Mouse (Mus musculus) left cerebral cortex, postnatal 14 days (tissue): ENCODE measurements around the gene Ascc1. TPM values are rescaled to one million over a fixed set of nuclear protein-coding genes. Genes with fewer than 3 reads are reported as not detected.

Experiments used
- DNase-seq, 2 experiments: peaks; one replicate each; pipeline ENCODE4 v3.0.0; 2021 to 2022; ENCODE audit warnings: low spot score in 2 of 2, mixed read lengths in 1 of 2
- intact Hi-C: fragments of 180-260 bp; cut with DNase I; formaldehyde crosslinking; loops from one replicate; pipeline ENCODE4 v1.15.1; 2025
- long read RNA-seq, 2 experiments: library from polyadenylated mRNA; stranded (forward); transcript quantifications; one replicate each; pipeline ENCODE4 v2.0.0; 2021
- total RNA-seq, 2 experiments: library from RNA; stranded (reverse); gene quantifications; 2 replicates each; pipeline ENCODE4 v1.2.3; 2021

The Ascc1 gene
- 10 to 100 TPM; 18.1 to 19.4 TPM for total RNA-seq
- long read RNA-seq, experiment 1, transcript Ascc1-201 (11 exons, 1,450 nt): major isoform, 15 of 23 reads
- long read RNA-seq, experiment 1, partial matches to known transcripts: 3 of 23 reads
- long read RNA-seq, experiment 1, other reads (novel, unspliced or antisense): 4 of 23 reads
- long read RNA-seq, experiment 2, transcript Ascc1-201 (11 exons, 1,450 nt): major isoform, 6 of 16 reads
- long read RNA-seq, experiment 2, partial matches to known transcripts: 1 of 16 reads
- long read RNA-seq, experiment 2, other reads (novel, unspliced or antisense): 8 of 16 reads

DNA sequence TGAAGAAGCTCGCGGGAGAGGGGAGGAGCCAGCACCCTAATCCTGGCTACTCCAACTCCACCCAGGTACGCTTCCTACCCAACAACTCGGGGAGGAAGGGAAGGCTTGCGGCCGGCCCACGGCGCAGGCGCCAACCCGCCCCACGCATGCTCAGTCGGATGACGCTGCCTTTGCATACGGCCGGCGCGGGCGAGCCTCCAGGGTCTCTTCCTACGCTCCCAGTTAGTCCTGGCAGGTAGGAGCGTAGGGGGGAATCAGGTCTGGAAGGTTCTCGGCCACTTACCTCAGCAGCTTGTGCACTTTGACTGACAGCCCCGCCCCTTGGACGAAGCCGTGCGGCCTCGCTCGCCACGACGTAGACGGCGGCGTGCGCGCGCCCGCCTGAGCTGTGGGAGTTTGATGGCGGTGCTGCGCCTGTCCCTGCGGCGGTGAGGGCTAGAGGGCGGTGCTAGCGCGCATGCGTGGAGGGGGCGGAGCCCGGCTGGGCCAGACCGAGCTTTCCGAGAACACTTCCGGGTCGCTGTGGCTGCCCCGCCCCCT is at the start of gene Ascc1, which contains the start of gene Anapc16:
Gene Ascc1 (plus strand): TSS at position 133 of the 540 bp plus-strand sequence.
Gene Anapc16 (minus strand): TSS at position 463 of the 540 bp plus-strand sequence.
- peak; percentile 96 to 98 for DNase-seq
- intact Hi-C loops: loop anchor here (5.0 kb wide), 2 partner anchors 105 to 110 kb away; partner anchors contain the start of gene Spock2

DNA sequence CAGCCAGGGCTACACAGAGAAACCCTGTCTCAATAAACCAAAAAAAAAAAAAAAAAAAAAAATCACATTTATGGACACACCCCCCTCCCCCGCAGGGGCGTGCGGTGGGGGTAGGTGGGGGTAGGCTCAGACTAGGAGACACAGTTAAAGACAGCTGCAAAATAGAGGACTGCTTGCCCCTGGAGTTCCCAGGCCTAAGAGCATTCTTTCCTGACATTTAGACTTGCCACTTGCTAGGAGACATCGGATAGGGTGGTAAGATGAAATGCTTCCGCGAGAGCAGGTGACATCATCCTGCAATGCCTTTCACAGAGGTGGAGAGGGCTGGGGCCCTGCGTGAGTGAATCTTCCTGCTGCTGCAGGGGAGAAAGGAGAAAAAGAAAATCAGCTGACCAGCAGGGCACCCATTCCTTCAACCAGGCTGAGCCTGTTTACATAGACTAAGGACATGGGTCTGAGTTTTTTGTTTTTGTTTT is 49.0 kb upstream of the Ascc1 start:
- intact Hi-C loops: loop anchor here (2.0 kb wide), 1 partner anchor 15 kb away; no protein-coding TSS in a partner anchor
- no peak for DNase-seq

DNA sequence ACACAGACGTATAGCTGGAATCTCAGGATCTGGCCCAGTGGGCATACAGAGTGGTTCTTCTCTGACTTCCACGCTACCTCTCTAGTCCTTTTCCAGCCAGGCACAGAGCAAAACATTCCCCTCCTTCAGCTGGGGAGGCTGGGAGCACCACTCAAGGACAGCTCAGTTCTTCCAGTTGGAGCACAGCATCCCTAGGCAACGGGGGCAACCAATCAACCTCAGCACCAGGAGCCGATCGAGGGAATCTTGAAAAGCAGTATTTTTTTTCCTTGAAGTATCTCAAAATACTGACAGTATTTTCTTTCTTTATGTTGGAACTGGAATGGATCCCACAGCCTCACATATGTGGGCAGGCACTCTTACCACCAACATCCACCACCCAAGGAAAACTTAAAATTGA is 45.9 kb upstream of the Ascc1 start:
- peak in 1 of 2 experiments; percentile 75 for DNase-seq

DNA sequence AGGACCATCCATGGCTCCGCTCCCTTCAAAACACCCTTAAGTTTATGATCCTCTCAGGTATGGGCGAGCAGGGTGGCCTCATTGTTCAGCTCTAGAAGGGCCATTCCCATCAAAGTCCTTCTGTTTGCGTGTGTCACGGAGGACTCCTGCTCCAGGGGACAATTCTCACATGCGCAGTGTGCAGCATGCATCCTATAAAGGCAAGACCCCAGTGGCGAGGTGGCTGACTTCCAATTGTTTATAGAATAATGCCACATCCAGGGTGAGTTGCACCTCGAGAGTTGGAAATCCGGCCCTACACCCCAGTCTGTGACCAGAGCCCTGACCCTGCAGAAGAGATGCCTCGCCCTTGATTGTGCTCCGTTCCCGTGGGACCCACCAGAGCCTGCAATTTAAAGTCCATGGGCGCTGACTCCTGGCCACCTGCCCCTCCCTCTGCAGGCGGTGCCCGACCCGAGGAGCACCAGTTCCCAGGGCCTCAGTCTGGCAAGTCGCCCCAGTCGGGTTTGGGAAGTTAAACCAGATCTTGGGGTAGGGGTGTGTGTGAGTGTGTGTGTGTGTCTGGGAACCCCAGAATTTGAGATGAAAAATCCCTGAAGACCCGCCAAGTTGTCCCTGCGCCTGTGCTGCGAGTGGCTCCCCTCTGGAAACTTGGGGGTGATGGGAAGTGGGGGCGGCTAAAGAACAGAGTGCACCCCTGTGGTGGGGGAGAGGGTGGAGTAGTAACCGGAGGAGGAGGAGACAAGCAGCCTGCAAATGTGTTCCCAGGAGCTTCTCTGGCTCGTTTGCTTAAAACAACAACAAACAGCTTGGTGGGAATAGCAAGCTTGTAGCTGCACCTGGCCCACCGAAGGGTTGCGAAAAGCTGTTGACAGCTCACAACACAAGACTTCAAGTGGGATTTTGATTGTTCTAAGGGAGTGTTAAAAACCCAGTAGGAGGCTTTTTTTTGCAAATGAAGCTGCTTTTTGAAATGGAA is 45.1 kb upstream of the Ascc1 start:
- DNase-seq: peak; percentile 52 to 77
- intact Hi-C loops: no loop called here

More for the DNA sequence above, 45.9 kb upstream of the Ascc1 start:
- intact Hi-C loops: no loop called here

DNA sequence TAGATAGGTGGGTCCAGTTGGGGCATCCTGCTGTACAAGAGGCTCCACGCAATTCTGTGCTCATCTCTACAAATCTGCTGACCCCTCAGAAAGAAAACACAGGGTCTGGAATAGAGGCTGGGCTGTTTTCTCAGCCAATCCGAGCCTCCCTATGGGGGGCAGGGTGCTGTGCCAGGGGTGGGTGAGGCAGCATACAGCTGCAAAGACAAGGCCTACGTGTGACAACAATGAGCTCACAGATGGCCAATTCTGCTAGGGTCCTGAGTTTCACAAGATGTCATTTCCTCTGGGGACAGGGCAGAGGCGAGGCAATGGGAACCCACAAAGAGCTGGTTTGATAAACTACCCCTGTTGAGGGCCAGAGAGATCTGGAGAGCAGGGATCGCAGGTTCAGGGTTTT is 44.1 kb upstream of the Ascc1 start:
- no peak for DNase-seq
- intact Hi-C loops: no loop called here

DNA sequence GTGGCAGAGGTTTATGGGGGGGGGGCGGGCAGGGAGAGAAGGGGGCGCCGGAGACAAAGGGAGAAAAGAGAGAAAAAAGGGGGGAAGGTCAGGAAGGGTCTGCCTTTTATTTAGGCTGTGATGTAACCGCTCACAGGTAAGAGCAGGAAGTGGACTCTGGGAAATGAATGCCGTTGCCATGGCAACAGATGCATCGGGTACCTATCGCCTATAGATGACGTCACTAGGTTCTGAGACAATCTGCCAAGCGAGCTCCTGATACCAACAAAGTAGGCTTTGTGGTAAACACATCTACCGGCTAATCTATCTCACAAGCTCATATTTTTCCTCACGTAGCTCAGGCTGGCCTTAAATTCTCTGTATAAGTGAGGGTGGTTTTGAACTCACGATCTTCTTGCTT is 43.1 kb upstream of the Ascc1 start:
- intact Hi-C loops: no loop called here
- no peak for DNase-seq

DNA sequence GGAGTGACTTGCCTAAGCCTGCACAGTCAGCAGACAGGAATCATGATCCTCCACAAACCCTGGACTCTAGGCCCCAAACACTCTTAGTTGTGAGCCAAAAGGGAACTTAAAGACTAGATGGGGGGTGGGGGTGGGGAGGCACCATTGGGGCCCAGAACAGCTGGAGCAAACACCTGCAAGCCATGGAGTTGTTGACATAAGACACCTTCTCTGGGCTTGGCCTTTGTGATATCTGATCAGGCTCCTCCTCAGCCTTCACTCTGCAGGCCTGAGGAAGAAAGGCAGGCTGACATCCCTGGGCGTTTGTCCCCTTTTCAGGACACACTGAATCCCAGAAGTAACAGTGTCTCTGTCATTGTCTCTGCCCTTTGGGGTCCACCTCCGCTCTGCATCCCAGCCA is 39.0 kb upstream of the Ascc1 start:
- intact Hi-C loops: no loop called here
- no peak for DNase-seq

DNA sequence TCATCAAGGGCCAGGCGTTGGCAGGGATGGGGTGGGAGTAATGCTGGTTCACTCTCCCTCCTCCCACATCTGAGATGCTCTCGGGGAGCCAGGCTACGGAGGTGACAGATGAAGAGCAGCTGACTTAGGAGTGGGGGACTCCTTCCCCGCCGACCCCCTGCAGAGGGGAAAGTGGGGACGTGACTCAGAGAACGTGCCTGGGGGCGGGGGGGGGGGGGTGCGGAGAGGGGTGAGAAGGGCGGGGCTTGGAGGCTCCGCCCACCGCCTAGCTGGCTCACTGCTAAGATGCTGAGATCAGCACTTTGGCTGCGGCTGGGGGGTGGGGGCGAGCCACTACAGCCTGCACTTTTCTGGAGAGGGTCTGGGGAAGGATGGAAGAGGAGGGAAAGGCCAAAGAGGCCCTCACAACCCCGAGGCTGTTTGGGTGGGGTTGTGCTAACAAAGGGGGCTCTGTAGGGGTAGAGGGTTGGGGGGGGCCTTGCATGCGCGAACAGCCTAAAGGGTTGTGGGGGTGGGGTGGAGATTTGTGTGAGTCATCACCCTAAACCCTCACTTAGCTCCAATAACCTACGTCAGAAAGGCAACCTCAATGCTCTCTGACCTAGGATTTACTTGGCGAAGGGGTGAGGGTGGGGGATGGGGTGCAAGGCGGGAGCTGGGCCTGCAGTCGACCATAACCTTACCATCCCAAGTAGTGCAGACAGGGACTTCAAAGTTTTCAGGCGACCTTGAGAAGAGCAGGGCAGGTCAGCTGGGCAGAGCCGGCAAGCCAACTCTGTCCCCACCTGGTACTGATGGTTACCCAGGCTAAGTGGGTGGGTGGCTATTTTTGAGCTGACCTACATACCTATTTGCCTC is 37.9 kb upstream of the Ascc1 start:
- no peak for DNase-seq
- intact Hi-C loops: no loop called here

DNA sequence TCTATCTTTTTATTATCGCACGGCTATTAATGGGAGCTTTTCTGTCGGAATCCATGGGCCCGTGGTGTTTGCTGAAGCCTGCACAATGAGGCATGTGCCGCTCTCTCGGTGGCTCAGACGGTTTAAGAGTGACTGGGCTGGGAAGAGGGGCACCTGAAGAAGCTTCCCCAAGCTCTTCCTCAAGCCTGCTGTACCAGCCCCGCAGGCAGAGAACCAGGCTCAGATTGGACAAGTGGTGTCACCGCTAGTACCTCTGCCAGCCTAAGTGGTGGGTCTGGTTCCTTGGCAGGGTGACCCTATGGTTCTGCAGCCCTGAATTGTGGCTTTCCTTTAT is 37.3 kb upstream of the Ascc1 start:
- intact Hi-C loops: no loop called here

DNA sequence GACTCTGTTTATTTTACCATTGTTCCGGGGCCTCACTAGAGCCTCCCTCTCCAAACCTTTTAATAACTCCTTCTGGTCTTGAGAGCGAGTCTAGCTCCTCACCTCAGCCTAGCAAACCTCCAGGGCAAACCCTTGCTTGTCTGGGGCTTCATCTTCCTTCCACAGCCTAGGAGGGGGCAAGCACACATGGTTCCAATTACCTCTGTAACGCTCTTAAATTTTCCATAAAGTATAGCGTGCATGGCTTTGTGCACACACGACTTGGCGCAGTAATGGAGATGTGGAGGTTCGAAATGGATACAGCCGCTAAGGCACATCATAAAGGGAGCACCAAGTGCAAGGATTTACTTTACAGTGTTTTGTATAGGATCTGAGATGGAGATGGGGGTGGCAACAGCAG is 36.8 kb upstream of the Ascc1 start:
- intact Hi-C loops: no loop called here
- DNase-seq: no peak

More for the DNA sequence above, 37.3 kb upstream of the Ascc1 start:
- no peak for DNase-seq

DNA sequence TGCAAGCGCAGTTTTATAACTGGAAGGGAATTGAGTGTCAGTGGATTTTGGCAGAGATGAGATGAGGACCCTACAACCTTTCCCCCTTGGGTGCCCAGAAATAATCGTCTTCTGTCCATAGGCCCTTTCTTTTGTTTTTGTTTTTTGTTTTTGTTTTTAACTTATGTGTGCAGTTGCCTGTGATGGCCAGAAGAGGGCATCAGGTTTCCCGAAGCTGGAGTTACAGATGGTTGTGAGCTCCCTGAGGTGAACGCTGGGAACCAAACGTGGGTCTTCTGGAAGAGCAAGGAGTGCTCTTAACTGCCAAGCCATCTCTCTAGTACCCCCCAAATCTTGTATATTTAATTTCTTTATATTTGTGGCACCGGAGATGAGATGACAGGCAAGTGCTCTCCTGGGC is 35.9 kb upstream of the Ascc1 start:
- intact Hi-C loops: no loop called here
- no peak for DNase-seq

DNA sequence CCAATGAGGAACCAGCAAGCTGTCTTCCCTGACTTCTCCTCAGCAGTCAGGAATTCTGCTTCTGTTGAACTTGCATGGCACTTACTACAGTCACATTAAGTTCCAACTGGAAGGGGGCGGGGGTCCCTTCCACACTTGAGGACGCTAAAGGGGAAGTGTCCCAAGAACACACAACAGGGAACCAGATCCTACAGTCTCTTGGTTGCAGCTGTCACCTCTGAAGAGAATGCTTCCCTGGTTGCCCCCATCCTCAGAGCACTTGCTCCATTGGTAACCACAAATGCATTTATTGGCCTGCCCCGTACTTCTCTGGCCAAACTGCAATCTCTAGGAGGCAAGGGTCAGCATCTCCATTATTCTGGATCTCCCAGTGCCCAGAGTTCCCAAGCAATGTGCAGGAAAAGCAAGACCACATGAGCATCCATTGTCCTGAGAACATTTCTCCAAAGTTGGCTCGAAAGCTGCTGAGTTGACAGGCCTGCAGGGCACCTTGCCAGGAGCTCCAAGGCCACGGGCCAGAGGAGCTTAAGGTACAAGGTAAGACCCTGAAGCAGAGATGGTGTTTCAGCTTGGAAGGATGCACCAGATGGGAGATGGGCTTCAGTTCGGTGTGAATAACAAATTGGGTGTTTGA is 35.2 kb upstream of the Ascc1 start:
- DNase-seq: no peak
- intact Hi-C loops: no loop called here

DNA sequence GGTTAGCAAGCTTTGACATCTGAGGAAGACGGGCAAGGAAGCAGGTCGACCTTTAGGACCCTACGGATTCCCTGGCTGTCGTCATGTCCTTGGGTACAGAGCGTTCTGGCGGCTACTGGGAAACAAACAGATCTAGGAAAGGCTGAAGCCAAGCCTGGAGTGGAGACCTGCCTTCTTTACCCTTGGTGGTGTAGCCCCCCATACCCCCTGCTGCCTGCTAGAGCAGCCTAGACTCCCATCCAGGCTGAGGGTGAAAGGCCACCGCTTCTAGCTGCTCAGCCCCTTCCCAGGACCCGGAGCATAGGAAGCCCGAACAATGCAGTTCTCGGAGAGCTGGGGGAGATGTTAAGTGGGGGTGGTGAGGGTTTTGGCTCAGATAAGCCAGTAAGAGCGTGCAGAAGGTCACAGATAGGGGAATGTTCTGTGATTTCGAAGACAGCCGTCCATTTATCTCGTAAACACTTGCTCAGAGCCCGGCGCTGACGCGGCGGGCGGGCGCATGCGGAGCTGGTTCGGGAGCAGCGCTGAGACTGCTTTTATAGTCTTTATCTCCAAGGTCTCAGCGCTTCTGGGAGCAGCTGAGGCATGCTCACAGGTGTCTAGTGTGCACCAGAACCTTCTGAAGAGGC is 32.7 kb upstream of the Ascc1 start:
- intact Hi-C loops: loop anchor here (2.0 kb wide), 1 partner anchor 15 kb away; no protein-coding TSS in a partner anchor
- DNase-seq: peak; percentile 76 to 91

DNA sequence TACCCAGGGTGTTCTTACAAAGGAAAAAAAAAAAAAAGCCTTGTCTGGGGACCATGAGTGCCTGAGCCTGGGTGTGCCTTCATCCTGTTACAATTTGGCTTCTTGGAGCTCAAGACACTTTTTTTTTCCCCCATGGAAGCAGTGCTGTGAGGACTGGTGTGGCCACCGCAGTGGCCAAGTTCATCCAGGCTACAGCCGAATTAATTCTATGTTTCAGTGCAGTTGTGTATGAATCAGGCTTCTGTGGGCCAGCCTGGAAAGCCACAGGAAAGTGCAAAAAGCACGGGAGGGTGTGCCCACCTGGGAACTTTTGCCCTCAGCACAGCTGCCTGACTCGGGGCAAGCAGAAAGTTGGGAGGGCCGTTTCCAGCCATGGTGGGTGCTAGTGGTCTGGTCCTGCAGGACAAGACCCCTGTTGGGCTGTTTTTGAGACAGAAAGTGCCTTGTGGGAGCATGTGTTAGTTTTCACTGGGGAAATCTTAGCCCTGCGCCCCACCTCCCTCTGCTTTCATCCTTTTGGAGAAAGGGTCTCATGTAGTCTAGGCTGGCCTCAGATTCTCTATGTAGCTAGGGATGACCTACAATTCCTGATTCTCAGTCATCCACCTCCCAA is 32.0 kb upstream of the Ascc1 start:
- DNase-seq: no peak
- intact Hi-C loops: no loop called here

DNA sequence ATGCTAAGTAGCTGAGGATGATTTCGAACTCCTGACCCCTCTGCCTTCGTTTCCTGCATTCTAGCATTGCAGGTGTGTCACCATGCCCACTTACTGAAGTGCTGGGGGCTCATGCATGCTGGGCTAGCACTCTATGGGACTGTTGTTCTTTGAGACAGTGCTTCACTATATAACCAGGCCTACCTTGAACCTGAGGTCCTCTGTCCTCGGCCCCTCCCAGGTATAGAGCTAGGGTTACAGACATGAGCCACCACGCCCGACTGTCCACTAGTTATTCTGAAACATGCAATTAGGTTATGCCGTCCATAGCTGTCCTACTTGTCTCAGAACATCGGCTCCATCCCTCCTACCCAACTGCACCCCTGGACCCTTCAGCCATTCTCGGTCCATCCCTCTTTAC is 30.8 kb upstream of the Ascc1 start:
- DNase-seq: no peak
- intact Hi-C loops: no loop called here

DNA sequence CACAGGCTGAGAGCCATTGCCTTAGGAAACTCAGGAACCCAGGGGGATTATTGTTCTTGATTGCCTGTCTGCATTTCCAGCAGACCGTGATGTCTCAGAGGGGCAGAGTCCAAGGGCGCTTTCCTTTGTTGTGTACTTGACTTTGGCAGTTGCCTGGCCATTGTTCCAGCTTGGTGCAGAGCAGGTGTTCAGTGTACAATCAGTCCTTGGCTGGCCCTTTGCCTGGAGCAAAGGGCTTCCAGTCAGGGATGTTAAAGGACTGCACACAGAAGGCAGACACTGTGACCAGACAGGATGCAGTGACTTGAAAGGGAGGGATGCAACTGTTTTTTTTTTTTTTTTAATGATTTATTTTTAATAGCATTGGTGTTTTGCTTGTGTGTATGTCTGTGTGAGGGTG is 30.1 kb upstream of the Ascc1 start:
- intact Hi-C loops: no loop called here
- no peak for DNase-seq

DNA sequence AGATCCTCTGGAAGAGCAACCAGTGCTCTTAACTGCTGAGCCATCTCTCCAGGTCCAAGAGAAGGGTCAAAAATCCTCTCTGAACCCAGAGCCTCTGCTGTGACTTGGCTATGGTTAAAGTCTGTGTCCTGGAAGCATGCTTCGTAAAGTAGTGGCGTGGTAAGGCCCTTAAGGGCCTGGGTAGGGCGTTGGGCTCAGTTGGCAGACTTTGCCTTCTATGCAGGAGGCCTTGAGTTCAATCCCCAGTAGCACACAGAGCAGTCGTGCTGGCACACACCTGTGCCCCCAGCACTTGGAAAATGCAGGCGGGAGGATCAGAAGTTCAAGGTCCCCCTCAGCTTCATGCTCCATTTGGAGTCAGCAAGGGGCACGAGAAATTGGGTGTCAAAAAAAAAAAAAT is 29.6 kb upstream of the Ascc1 start:
- intact Hi-C loops: no loop called here
- no peak for DNase-seq

DNA sequence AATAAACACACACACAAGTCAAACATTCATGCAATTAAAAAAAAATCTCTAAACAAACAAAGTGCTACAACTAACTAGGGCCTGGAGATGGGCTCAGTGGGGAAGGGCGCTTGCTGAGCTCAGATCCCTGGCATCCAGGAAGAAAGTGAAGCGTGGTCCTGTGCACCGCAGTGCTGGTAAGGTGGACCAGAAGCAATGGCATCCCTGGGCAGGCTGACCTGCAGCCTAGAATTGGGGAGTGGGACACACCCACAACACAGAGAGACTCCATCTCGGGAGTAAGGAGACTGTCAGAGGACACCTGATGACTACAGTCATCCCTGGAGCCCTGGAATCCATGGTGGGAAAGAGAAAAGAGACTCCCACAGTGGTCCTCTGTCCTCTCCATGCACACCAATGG is 29.2 kb upstream of the Ascc1 start:
- intact Hi-C loops: no loop called here
- DNase-seq: no peak
